Mouse (Mus musculus): ENCODE measurements around the gene Ubqln4. TPM values are rescaled to one million over a fixed set of nuclear protein-coding genes. Genes with fewer than 3 reads are reported as not detected.

The Ubqln4 gene
- total RNA-seq (2023), result 10 to 100 TPM; 20.0 to 20.2 TPM

GRCm38 (mm10) chr3:88553525-88553879, at the start of gene Ubqln4:
Gene Ubqln4 (plus strand): TSS chr3:88553758.

GRCm38 (mm10) chr3:88509692-88510420, 43.7 kb upstream of the Ubqln4 start, which contains the start of gene Lmna:
Gene Lmna (minus strand): TSS chr3:88509956.

DNA sequence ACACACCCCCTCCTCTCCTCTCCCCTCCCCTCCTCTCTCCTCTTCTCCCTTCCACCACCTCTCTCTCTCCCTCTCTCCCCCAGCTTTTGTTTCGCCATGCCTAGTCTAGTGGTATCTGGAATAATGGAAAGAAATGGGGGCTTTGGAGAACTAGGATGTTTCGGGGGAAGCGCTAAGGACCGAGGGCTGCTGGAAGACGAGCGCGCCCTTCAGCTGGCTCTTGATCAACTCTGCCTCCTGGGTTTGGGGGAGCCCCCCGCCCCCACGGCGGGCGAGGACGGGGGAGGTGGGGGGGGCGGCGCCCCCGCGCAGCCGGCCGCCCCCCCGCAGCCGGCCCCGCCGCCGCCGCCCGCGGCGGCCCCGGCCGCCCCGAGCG, 21.3 kb upstream of the Ubqln4 start, which contains the start of gene Mex3a:
Gene Mex3a, plus strand, starts transcription at position 97 of the 376 bp plus-strand sequence.

DNA sequence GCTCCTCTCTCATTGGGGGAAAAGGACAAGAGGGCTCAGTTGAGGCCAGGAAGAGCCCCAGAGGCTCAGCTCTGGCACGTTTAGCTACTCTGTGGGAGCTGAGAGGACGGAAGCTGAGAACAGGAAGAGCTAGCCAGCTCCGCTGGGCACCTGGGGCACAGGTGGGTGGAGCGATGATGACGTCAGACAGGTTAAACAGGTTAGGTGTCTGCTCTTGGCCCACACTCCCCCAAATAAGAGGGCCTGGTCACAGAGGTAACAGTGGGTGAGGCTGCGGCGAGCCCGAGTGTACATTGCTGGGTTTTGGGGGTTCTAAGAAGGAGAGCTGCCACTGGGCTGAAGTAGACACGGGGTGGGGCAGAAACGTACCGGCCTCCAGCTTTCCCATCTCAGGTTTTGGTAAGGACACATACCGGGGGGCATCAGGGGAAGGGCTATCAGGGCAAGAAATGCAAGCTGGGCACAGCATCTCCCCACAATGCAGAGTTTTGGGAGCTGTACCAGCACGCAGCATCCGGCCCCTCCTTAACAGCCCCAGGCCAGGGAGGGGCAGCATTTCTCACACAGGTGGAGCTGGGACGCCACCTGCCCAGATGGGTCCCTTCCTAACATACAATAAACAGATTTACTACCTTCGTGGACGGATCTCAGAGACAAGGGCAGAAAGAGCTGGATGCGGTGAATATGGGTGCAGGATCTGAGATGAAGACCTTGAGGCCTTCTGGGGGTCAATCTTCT, 5.2 kb upstream of the Ubqln4 start, which contains the start of gene Rab25:
Gene Rab25, minus strand, starts transcription at position 121 of the 738 bp plus-strand sequence.

DNA sequence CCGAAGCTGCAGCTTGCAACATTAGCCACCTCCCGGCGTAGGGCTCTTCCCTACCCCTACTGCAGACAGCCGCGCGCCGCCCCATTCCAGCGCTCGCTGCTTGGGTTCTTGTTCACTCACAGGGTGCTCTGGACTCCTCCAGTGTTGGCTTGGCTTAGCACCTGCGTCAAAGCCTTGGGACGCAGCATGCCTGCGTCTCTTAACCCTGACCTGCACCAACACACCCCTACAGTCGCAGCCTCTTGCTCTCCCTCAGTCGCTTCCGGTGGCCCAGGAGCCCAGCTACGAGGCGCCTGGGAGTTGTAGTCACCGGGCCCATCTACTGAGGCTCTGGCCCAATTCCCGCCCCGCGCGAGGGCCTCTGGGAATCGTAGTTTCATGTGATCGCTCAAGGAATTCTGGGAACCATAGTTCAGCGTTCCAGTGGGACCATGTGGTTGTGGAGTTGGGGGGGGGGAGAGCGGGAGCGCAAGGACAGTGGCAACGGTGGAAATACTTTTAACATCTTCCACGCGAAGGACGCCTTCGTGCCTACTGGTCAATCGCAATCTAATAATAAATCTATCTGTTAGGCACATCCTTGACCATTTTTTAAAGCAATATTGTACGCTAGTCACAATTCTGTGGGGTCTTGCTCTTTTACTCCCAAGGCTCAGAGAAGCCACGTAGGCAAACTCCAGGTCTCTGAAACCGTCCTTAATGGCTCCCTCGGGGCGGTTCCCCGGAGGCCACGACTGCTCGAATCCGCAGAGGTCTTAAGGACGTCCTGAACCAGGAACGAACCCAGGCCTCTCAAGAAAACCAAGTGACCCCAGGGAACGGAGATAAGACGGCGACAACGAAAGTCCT, 658 bp upstream of the Ubqln4 start, which contains the start of gene Lamtor2:
Gene Lamtor2, minus strand, starts transcription at position 399 of the 849 bp plus-strand sequence.

DNA sequence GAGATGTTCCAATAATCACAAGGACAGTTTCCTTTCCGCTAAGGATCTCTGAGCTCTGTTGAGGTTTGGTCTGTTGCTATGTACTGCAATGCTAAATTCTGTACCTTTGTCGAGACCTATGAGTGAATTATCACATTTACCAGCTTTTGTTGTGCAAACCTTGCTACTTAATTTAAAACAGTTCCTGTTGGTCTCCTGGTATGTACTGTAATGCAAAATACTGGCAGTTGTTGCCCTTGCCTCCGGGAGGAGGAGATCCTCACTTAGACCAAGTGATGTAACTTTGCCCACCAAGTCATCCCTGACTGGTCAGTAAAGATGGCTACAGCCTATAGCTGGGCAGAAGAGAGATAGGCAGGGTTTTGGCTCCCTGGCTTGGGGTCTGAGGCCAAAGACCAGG, 22.0 kb downstream of the Ubqln4 start, which contains the start of gene Ssr2:
Gene Ssr2, plus strand, starts transcription at position 337 of the 400 bp plus-strand sequence.

GRCm38 (mm10) chr3:88605666-88606065, 52.1 kb downstream of the Ubqln4 start, which contains the start of gene Arhgef2:
Gene Arhgef2 (plus strand): TSS chr3:88605966.

Other genes starting within 250 kb of the Ubqln4 start
- gene Glmp, start 228.7 kb upstream of the Ubqln4 start, total RNA-seq (2023), result 100 to 1,000 TPM; 114 to 115 TPM
- 1 to 10 TPM; 1.2 to 1.3 TPM for gene Tmem79, start 217.6 kb upstream of the Ubqln4 start, total RNA-seq (2023)
- 10 to 100 TPM; 48.0 to 51.9 TPM for gene Smg5, start 217.5 kb upstream of the Ubqln4 start, total RNA-seq (2023)
- 1 to 10 TPM in 1 of 2 experiments, under 1 TPM in 1; 0.46 to 1.1 TPM for gene Paqr6, start 189.2 kb upstream of the Ubqln4 start, total RNA-seq (2023)
- 10 to 100 TPM; 15.2 to 25.3 TPM for gene Bglap3, start 181.0 kb upstream of the Ubqln4 start, total RNA-seq (2023)
- 10 to 100 TPM; 26.3 to 43.3 TPM for gene Bglap2, start 175.1 kb upstream of the Ubqln4 start, total RNA-seq (2023)
- gene Bglap, start 169.3 kb upstream of the Ubqln4 start, total RNA-seq (2023), result 100 to 1,000 TPM; 105 to 139 TPM
- gene Pmf1, start 143.4 kb upstream of the Ubqln4 start, total RNA-seq (2023), result 10 to 100 TPM; 59.0 to 65.4 TPM
- gene Slc25a44, start 128.6 kb upstream of the Ubqln4 start, total RNA-seq (2023), result 10 to 100 TPM; 16.1 to 16.3 TPM
- gene Sema4a, start 92.6 kb upstream of the Ubqln4 start, total RNA-seq (2023), result 100 to 1,000 TPM; 296 to 331 TPM
- 10 to 100 TPM; 17.1 to 26.2 TPM for gene Lmna, start 43.8 kb upstream of the Ubqln4 start, total RNA-seq (2023)
- gene Mex3a, start 21.4 kb upstream of the Ubqln4 start, total RNA-seq (2023), result under 1 TPM; 0.20 to 0.33 TPM
- gene Rab25, start 5.5 kb upstream of the Ubqln4 start, total RNA-seq (2023), result not detected
- 10 to 100 TPM; 74.0 to 89.2 TPM for gene Lamtor2, start 684 bp upstream of the Ubqln4 start, total RNA-seq (2023)
- gene Ssr2, start 22.1 kb downstream of the Ubqln4 start, total RNA-seq (2023), result 10 to 100 TPM; 77.9 to 78.3 TPM
- gene Arhgef2, start 52.2 kb downstream of the Ubqln4 start, total RNA-seq (2023), result 100 to 1,000 TPM; 201 to 231 TPM
- gene Rxfp4, start 99.4 kb downstream of the Ubqln4 start, total RNA-seq (2023), result under 1 TPM in 1 of 2 experiments, not detected in 1; 0.28 TPM
- 10 to 100 TPM; 64.7 to 80.3 TPM for gene Khdc4, start 132.0 kb downstream of the Ubqln4 start, total RNA-seq (2023)
- 10 to 100 TPM; 41.5 to 50.4 TPM for gene Rit1, start 163.1 kb downstream of the Ubqln4 start, total RNA-seq (2023)
- under 1 TPM; 0.79 to 0.83 TPM for gene Syt11, start 221.4 kb downstream of the Ubqln4 start, total RNA-seq (2023)

Data from neutrophil, adult 83 days (primary cell).